Mouse (Mus musculus) intestine, postnatal 0 days (tissue): ENCODE measurements around the gene 1110032F04Rik. TPM values are rescaled to one million over a fixed set of nuclear protein-coding genes. Genes with fewer than 3 reads are reported as not detected.

ENCODE experiments used
- ATAC-seq: fragments of 200-750 bp; cut with Nextera tagmentation; 2 replicates; pipeline ENCODE4 v1.8.0; 2017; ENCODE audit warnings: mild to moderate bottlenecking, moderate TSS enrichment, moderate library complexity
- H3K27ac ChIP-seq: fragments of 300-500 bp; sonication (generic); 2 replicates; pipeline ENCODE4 v1.5.1; 2014; ENCODE audit warnings: mild to moderate bottlenecking, low read depth, low read length, moderate library complexity
- H3K27me3 ChIP-seq: fragments of 300-500 bp; sonication (generic); replicated peaks from 2 replicates; pipeline ENCODE4 v1.6.1; 2014; ENCODE audit warnings: low read length, mixed read lengths; ENCODE audit not compliant: control insufficient read depth, insufficient read depth
- H3K36me3 ChIP-seq: fragments of 300-500 bp; sonication (generic); 2 replicates; pipeline ENCODE4 v1.6.1; 2014; ENCODE audit warnings: mild to moderate bottlenecking, moderate library complexity; ENCODE audit not compliant: control insufficient read depth, insufficient read depth
- H3K4me1 ChIP-seq: fragments of 300-500 bp; sonication (generic); replicated peaks from 2 replicates; pipeline ENCODE4 v1.6.1; 2014; ENCODE audit warnings: antibody characterized with exemption, low read length, mixed read lengths; ENCODE audit not compliant: control insufficient read depth, insufficient read depth
- H3K4me2 ChIP-seq: fragments of 300-500 bp; sonication (generic); replicated peaks from 2 replicates; pipeline ENCODE4 v1.6.1; 2014; ENCODE audit warnings: low read depth, mild to moderate bottlenecking, moderate library complexity
- H3K4me3 ChIP-seq: fragments of 300-500 bp; sonication (generic); 2 replicates; pipeline ENCODE4 v1.5.1; 2014; ENCODE audit warnings: low read depth, low read length
- H3K9ac ChIP-seq: fragments of 300-500 bp; sonication (generic); 2 replicates; pipeline ENCODE4 v1.6.1; 2014; ENCODE audit warnings: mild to moderate bottlenecking, low read depth, low read length
- H3K9me3 ChIP-seq: fragments of 300-500 bp; sonication (generic); 2 replicates; pipeline ENCODE4 v1.6.1; 2016; ENCODE audit warnings: mixed run types; ENCODE audit not compliant: control insufficient read depth
- CTCF ChIP-seq: sonication (generic); IDR thresholded peaks from 2 replicates; pipeline ENCODE4 v1.5.1; 2016; ENCODE audit warnings: low read depth, mild to moderate bottlenecking, control low read depth, antibody characterized with exemption, moderate library complexity
- WGBS: fragments of 180-500 bp; shearing (Covaris S2); extraction: QIAGEN DNeasy Blood & Tissue Kit; methylation state at CpG from one replicate; pipeline ENCODE4 v1.1.7; 2014; 5-methylcytosine and 5-hydroxymethylcytosine counted together
- polyA plus RNA-seq: library from polyadenylated mRNA; unstranded; fragments of >200 nt; fragmentation: Nextera tagmentation; extraction: Ambion mirVana; gene quantifications from 2 replicates; pipeline ENCODE4 v1.2.1, GENCODE M21; 2015

1110032F04Rik gene
- polyA plus RNA-seq, 1 experiment from 2014 or later, result 0.52 TPM

GRCm38 (mm10) chr3:68827671-68828070 lies 41.7 kb upstream of the 1110032F04Rik start:
- Histone ChIP-seq H3K36me3 (no peaks in the 10 kb centered on the region), H3K9me3 (no peaks in the 10 kb centered on the region), H3K27ac (no peak overlapping the region), H3K9ac (no peak overlapping the region), H3K4me3 (no peak overlapping the region), H3K27me3 (no peaks in the 10 kb centered on the region), H3K4me2 (no peak overlapping the region), H3K4me1 (no peaks in the 10 kb centered on the region)
- TF ChIP-seq CTCF, result no peak
- WGBS, result 80% methylated on average over 5 of the region's 5 CpGs
- ATAC-seq, result no peak

- Histone ChIP-seq H3K36me3 (no peaks in the 10 kb centered on the region), H3K27me3 (no peaks in the 10 kb centered on the region), H3K4me1 (no peaks in the 10 kb centered on the region), H3K4me3 (no peak overlapping the region), H3K27ac (no peak overlapping the region), H3K4me2 (no peak overlapping the region), H3K9ac (no peak overlapping the region), H3K9me3 (no peaks in the 10 kb centered on the region)
- TF ChIP-seq CTCF, result no peak
- ATAC-seq, result 0 out of 2 replicates have a peak, but pooled peaks have one; percentile 31
- WGBS, result 40% methylated on average over 3 of the region's 3 CpGs
Observed at GRCm38 (mm10) chr3:68829944-68830343, 39.4 kb upstream of the 1110032F04Rik start.

- H3K27ac ChIP-seq, result no peak overlapping the region
- H3K4me3 ChIP-seq, result no peak overlapping the region
- no peak for TF ChIP-seq CTCF
- H3K9ac ChIP-seq, result no peak overlapping the region
- no peaks in the 10 kb centered on the region for H3K9me3 ChIP-seq
- 87% methylated on average over 6 of the region's 6 CpGs for WGBS
- no peaks in the 10 kb centered on the region for H3K27me3 ChIP-seq
- H3K36me3 ChIP-seq, result no peaks in the 10 kb centered on the region
- no peak for ATAC-seq
- H3K4me1 ChIP-seq, result no peaks in the 10 kb centered on the region
- H3K4me2 ChIP-seq, result no peak overlapping the region
Observed at GRCm38 (mm10) chr3:68836857-68837499, 32.4 kb upstream of the 1110032F04Rik start.

GRCm38 (mm10) chr3:68840206-68840605 lies 29.2 kb upstream of the 1110032F04Rik start:
- ATAC-seq, result no peak
- H3K36me3 ChIP-seq, result no peaks in the 10 kb centered on the region
- no peaks in the 10 kb centered on the region for H3K4me1 ChIP-seq
- WGBS, result 57% methylated on average over 4 of the region's 4 CpGs
- TF ChIP-seq CTCF, result no peak
- H3K9me3 ChIP-seq, result no peaks in the 10 kb centered on the region
- no peak overlapping the region for H3K4me3 ChIP-seq
- H3K9ac ChIP-seq, result no peak overlapping the region
- H3K27me3 ChIP-seq, result no peaks in the 10 kb centered on the region
- no peak overlapping the region for H3K4me2 ChIP-seq
- H3K27ac ChIP-seq, result no peak overlapping the region

GRCm38 (mm10) chr3:68844025-68844424 lies 25.4 kb upstream of the 1110032F04Rik start:
- 91% methylated on average over 4 of the region's 4 CpGs for WGBS
- H3K27ac ChIP-seq, result no peak overlapping the region

GRCm38 (mm10) chr3:68848323-68848722 lies 21.1 kb upstream of the 1110032F04Rik start:
- 51% methylated on average over 3 of the region's 3 CpGs for WGBS
- H3K9ac ChIP-seq, result no peak overlapping the region
- no peaks in the 10 kb centered on the region for H3K27me3 ChIP-seq
- H3K9me3 ChIP-seq, result no peaks in the 10 kb centered on the region
- H3K4me3 ChIP-seq, result no peak overlapping the region
- ATAC-seq, result no peak
- H3K4me1 ChIP-seq, result no peaks in the 10 kb centered on the region
- H3K27ac ChIP-seq, result no peak overlapping the region
- no peak overlapping the region for H3K4me2 ChIP-seq
- H3K36me3 ChIP-seq, result no peaks in the 10 kb centered on the region
- no peak for TF ChIP-seq CTCF

More at GRCm38 (mm10) chr3:68844025-68844424, 25.4 kb upstream of the 1110032F04Rik start:
- Histone ChIP-seq H3K9me3 (no peaks in the 10 kb centered on the region), H3K36me3 (no peaks in the 10 kb centered on the region), H3K9ac (no peak overlapping the region), H3K4me1 (no peaks in the 10 kb centered on the region), H3K27me3 (no peaks in the 10 kb centered on the region), H3K4me2 (no peak overlapping the region), H3K4me3 (no peak overlapping the region)
- TF ChIP-seq CTCF, result no peak
- no peak for ATAC-seq

- Histone ChIP-seq H3K4me3 (no peak overlapping the region), H3K9ac (no peak overlapping the region), H3K4me2 (no peak overlapping the region), H3K27ac (no peak overlapping the region), H3K4me1 (no peaks in the 10 kb centered on the region), H3K27me3 (no peaks in the 10 kb centered on the region), H3K36me3 (no peaks in the 10 kb centered on the region), H3K9me3 (no peaks in the 10 kb centered on the region)
- TF ChIP-seq CTCF, result no peak
- no peak for ATAC-seq
- 95% methylated on average over 1 of the region's 1 CpGs for WGBS
Observed at GRCm38 (mm10) chr3:68852414-68852813, 17.0 kb upstream of the 1110032F04Rik start.
